Mouse (Mus musculus) kidney, adult 8-10 months (tissue): Measurements from ENCODE around the gene Calml4.

Experiments
- DNase-seq, 2 experiments: peaks; one replicate each; pipeline ENCODE4 v3.0.0; 2022

Gene Calml4

DNA sequence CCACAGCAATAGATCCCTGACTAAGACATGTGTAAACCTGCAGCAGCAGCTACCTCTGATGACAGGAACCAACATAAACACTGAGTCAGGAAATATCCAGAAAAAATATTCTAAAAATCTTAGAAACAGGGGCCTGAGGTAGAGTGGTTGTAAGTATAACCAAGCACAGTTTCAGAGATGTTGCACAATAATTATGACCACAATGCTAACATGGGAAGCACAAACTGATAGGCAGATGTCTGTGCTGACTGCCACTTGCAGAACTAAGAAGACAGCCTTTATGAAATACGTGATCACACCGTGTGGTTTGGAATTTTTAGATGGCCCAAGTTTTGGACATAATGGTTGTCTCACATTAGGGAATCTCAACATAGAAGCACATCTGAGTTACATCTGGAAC is 46.0 kb downstream of the Calml4 start:
- DNase-seq, result no peak

- no peak for DNase-seq
These were observed 47.2 kb downstream of the Calml4 start for GRCm38 (mm10) chr9:62905039-62905438.

GRCm38 (mm10) chr9:62913390-62914069 is 55.6 kb downstream of the Calml4 start:
- no peak for DNase-seq

DNA sequence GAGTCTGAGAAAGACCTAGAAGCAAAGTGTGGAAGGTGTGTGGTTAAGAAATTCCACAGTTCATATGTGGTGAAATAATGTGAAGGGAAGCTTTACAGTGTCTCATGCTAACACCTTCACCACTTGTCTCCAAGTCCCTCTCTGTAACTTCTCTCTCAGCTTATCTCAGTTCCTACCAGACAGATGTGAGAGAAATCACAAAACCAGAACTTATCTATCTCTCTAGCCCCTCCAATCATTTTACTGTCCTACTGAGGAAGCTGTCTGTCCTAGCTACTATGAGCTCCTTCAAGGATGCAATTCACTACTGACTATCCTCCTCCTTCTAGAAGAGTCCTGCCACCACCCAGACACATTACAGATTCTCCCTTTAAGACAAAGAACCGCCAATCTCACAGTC is 59.2 kb downstream of the Calml4 start:
- DNase-seq, result no peak

DNA sequence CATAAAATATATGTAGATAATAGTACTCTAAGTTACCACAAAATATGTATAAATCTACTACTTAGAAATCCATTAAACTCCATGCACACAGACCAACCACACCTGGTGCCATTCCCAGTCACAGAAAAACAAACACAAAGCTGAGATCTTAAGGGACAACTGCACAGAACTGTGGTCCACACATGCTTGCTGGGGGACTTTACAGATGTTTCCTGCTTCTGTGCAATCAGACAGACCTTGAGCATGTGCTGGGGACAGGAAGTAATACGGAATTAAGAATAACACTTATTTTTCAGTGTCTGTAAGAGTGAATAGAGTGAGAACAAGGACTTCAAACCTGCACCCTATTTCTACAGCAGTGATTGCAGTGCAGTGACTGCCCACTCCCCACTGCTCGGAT is 63.0 kb downstream of the Calml4 start:
- no peak for DNase-seq

DNA sequence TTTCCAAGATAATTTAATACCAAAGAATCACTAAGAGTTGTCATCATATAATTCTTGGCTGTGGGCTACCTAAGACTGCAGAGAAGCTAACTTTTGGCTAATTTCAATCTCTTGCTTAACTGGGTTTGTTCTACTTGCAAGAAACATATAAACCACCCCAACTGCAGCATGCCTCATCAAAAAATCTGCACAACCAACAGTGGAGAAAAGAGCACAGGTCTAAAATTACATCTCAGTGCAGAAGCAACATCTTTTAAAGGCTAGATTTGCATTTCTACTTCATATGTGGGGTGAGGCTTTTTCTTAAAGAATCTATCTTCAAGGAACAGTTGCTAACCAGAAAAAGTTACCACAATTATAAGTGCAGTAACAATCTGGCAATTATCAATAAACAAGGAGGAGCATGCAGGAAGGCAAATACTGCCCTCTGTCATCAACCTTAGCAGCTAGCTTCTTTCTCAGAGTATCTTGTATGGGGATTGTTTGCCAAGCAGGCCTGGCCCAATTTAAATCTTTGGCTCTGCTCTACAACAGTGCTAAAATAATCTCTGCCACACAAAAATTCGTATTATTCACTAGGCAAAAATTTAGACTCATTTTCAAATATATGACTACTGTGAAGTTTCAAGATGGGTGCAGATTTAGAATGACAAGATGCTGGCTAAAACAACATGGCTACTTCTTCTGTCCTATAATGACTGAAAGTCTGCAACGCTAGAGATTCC is 67.2 kb downstream of the Calml4 start:
- no peak for DNase-seq
